23 mouse cellular contexts compared by ENCODE assay signal in the genomic region with DNA sequence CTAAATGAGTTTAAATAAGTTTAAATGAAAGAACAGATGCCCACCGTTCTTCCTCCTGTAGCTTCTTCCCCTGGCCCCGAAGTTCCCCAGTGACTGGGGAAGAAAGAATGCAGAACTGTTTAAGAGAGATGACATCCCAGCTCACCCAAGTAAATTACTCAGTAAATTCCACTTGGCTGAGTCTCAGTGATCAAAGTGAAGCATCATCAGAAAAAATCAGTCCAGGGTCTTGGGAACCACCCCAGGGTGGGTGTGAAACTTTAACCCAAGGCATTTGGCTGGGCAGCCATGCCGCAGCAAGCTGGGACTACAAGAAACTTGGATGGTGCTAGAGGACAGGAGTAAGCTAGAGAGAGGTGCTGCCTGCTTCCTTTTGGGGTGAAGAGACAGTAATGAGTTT.
"Had no signal": no experiment of that assay in that cellular context is flagged by ENCODE, and none has a peak within 500 bp of the region (broad histone marks: within the 10 kb centered on the region; RNA-seq: fewer than 3 reads in every experiment).

No protein-coding gene starts in this region.

- H3K4me2 ChIP-seq: limb, embryonic 13.5 days; liver, embryonic 12.5 days; liver, embryonic 15.5 days; lung, embryonic 15.5 days; midbrain, embryonic 13.5 days; neural tube, embryonic 13.5 days had no signal

- H3K4me3 ChIP-seq: limb, embryonic 10.5 days; limb, embryonic 13.5 days; liver, embryonic 12.5 days; liver, embryonic 15.5 days; lung, embryonic 15.5 days; megakaryocyte, embryonic 14.5 days; midbrain, embryonic 10.5 days; midbrain, embryonic 13.5 days; myocyte; neural tube, embryonic 13.5 days had no signal

- ATAC-seq: intestine, embryonic 16.5 days; liver, embryonic 12.5 days; midbrain, embryonic 13.5 days; midbrain, embryonic 16.5 days had no signal

- H3K27ac ChIP-seq: limb, embryonic 10.5 days; limb, embryonic 13.5 days; liver, embryonic 12.5 days; liver, embryonic 15.5 days; lung, embryonic 15.5 days; midbrain, embryonic 10.5 days; midbrain, embryonic 13.5 days; neural tube, embryonic 13.5 days; stomach, postnatal 0 days had no signal

- H3K4me1 ChIP-seq: liver, embryonic 12.5 days; liver, embryonic 15.5 days had no signal

- H3K9ac ChIP-seq: limb, embryonic 13.5 days; liver, embryonic 12.5 days; liver, embryonic 15.5 days; lung, embryonic 15.5 days; midbrain, embryonic 13.5 days; neural tube, embryonic 13.5 days had no signal

- H3K36me3 ChIP-seq: limb, embryonic 10.5 days; limb, embryonic 13.5 days; liver, embryonic 12.5 days; liver, embryonic 15.5 days; lung, embryonic 15.5 days; midbrain, embryonic 10.5 days; midbrain, embryonic 13.5 days; neural tube, embryonic 13.5 days had no signal

- H3K27me3 ChIP-seq: limb, embryonic 13.5 days; liver, embryonic 12.5 days; liver, embryonic 15.5 days; lung, embryonic 15.5 days had no signal

- H3K9me3 ChIP-seq: limb, embryonic 10.5 days; limb, embryonic 13.5 days; liver, embryonic 12.5 days; liver, embryonic 15.5 days; lung, embryonic 15.5 days; megakaryocyte, embryonic 14.5 days; midbrain, embryonic 10.5 days; midbrain, embryonic 13.5 days; neural tube, embryonic 13.5 days had no signal

- DNase-seq: kidney, adult 18-20 months; kidney, adult 9 months; liver; lung, adult 18-20 months; lung, postnatal 10 days; lung, postnatal 36 days; right cerebral cortex, postnatal 4 days; thymus, adult 2 months; thymus, postnatal 14 days; thymus, postnatal 4 days had no signal
